Mouse (Mus musculus) skeletal muscle tissue, adult 2 months (tissue): ENCODE data around the gene Hspa8.
A peak's percentile ranks its signal among the peaks of the same experiment; 100 is the strongest.

Experiments used
- DNase-seq: peaks from one replicate; pipeline ENCODE4 v3.0.0-alpha.2; 2012; ENCODE audit warnings: low read depth, low spot score

Gene Hspa8

DNA sequence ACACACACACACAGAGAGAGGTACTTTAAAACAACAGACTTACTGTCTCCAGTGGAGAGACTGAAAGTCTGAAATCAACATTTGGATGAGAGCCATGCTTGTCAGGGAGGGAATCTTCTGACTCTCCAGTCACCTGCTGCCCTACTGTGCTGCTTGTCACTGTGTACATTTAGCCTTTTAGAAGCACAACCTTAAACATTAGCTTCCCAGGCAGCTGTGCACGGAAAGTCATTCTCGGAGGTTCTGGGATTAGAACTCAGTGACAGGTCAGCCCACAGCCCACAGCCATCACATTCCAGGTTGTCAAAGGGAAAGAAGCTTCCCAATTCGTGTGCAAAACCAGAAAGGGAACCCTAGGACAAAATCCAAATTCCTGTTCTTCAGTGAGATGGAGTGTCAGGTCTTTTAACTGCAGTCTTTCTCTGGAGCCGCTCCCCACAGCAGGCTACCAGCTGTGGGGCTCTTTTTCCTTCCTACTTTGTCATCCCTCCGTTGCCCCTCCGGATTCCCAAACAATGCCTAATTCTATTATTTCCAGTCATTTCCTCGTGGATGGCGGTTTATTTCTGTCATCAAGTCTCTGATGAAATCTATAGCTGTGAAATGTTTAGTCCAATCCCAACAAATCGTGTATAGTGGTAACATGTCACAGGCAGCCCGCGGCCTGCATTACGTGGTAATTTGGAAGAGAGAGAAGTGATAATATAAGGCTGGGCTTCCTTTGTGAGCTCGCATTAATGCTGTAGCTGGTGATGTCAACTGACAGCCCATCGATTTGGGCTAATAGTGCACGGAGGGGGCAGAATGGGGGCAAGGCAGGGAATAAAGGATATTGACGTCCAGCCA is 7.5 kb downstream of the Hspa8 start:
- DNase-seq, result no peak

DNA sequence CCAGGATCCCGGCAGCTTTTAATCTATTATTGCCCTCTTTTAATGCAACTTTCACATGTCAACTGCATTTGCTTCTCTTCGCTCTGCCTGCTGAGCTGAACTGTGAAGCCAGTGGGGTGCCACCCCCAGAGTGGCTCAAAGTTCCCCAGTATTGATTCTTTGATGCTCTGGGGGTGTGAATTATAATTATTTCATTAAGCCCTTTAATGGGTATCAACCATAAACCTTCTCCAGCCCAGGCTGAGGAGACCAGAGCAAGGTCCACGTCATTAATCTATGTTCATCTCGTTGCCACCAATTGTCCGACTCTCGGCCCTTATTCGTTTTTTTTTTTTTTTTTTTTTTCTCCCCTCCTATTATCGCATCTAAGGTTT is 8.1 kb downstream of the Hspa8 start:
- DNase-seq, result no peak

DNA sequence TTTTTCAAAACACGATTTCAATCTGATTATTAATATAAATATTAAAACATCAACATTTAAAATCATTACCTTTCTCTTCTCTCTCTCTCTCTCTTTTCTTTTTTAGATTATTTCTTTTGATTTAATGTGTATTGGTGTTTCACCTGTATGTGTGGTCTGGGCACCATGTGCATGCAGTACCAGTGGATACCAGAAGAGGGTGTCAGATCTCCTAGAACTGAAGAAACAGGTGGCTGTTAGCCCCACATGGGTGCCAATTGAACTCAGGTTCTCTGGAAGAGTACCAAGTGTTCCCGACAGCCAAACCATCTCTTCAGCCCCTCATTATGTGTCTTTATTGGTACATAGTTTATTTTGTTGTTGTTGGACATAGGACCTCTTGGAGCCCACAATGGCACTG is 11.1 kb downstream of the Hspa8 start:
- no peak for DNase-seq

- DNase-seq, result no peak
Observed at GRCm38 (mm10) chr9:40814060-40814459, 13.3 kb downstream of the Hspa8 start.

GRCm38 (mm10) chr9:40817325-40818028 is 16.7 kb downstream of the Hspa8 start:
- DNase-seq, result no peak

DNA sequence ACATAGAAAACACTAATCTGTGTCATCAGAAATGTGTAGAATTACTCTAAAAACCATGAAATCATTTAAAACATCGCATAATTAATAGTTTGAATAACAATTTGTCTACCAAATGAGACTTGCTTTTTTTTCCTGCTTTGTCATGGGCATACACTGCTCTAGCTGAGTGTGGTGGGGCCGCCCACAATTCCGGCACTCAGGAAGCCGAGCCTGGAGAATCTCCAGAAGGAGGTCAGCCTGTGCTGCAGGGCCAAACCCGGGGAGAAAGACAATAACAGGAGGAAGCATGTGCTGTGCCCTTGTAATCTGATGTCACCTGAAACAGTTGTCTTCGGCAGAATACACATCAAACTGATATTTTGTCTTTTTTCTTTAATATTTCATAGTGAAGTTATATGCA is 24.8 kb downstream of the Hspa8 start:
- no peak for DNase-seq

DNA sequence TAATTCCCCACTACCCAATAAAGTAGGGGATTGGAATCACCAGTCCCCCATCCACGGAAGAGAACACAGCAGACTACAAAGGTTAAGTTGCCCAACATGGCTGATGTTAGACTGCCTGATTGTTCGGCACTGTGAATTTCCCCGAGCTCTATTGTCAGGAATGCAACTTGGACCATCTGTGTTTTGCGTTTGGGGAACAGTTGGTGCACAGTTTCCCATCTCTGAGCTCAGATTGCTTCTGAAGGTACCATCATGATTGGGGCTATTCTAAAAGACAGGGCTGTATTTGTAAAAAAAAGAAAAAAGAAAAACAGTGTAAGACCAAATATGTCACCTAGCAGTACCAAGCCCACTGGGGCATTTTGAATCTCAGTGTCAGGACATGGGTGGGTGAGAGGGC is 26.6 kb downstream of the Hspa8 start:
- no peak for DNase-seq

DNA sequence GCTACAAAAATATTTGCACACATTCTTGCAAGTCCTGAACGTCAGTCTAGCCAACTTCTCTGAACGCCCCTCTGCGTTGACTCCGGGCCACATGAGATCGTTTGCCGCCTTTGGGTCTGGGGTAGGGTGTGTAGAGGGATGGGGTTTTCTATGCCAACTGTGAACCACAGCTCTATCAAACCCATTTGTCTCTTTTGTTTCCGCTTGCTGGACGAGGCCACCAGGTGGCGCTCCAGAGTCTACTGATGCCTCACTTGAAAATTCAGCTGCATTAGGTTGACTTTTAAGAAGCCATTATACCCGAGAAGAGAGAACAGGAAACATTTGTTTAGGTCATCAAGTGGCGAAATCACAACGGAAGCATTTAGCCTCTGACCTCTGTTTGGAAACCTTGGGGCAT is 33.8 kb downstream of the Hspa8 start:
- DNase-seq, result peak; percentile 45

- no peak for DNase-seq
Observed at GRCm38 (mm10) chr9:40836681-40837080, 35.9 kb downstream of the Hspa8 start.

DNA sequence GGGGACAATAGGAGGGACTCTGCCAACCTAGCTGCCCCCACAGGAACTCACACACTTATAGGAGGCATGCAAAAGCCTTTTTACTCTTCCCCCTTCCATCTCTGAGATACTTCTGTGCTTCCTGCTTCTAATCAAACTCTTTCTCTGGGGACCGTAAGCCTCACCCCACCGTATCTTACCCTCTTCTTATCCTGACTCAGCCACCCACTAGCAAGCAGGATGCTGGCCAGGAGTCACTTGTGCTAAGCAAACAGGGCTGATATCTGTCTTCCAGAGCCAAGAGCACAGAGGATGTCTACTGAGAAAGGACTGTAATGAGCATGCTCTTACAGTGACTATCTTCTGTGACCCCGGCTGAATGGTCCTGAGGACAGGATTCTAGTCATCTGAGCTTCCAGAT is 38.9 kb downstream of the Hspa8 start:
- no peak for DNase-seq

DNA sequence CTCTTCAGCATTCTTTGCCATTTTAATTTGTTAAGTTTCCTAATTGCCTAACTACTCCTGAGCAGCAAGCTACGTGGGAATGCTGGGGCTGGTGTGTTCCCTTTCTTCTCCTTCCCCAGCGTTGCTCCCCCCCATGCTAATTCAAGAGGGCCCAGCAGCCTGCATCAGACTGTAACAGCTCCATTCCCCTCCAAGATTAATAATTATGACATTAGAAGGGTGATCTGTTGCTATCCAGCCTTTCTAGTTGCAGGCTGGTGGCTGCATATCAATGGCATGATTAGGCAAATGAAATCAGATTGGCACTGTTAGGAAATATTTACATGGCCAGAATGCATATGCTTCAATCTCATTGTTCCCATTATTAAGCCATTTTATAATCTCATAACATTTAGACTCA is 50.7 kb downstream of the Hspa8 start:
- DNase-seq, result no peak

DNA sequence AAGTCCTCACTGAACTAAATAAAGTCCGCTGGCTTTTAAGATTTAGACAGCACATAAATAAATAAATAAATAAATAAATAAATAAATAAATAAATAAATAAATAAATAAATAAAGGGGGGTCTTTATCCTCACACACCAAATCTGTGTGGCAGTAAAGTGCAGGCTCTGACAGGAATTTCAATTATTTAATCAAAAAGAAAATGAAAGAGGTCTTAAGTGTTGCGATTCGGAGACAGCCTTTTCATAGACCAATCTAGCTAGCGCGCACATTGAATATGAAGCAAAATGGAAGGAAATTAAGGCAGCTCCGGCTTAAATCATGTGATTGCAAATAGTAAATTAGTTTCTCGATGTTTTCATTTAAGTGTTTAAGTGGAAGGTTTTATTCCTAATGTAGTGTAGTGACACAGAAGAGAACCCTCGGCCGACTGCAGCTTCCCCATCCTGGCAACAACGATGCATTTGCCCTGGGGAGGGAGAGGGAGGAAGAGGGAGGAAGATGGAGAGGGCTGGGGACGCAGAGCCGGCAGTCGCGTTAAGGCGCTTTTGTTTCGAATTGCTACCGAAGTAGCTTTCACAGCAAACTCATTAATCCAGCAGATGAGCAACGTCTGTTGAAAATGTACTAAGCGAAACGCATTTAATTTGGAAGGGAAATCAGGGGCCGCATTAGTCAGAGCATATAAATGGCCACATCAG is 57.8 kb downstream of the Hspa8 start:
- no peak for DNase-seq

DNA sequence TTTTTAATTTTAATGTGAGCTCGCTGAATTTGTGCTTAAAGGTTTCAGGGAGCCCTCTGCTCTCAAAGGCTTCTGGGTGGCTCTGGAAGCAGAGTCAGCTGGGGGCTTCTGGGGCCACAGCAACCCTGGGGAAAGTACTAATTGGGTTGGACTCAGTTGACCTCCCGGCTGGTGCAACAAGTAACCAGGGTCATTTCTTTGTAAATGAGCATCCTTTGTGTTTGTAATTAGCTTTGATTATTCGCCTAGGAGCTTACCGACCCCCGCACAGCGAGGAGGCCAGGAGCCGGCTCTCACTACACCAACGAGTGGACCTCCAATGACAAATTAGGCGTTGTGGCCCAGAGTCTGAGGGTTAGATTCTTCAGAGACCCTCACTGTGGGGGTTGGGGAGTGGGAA is 58.4 kb downstream of the Hspa8 start:
- no peak for DNase-seq
